Mouse (Mus musculus): ENCODE results near the gene Zfp687. TPM values are rescaled to one million over a fixed set of nuclear protein-coding genes. Genes with fewer than 3 reads are reported as not detected.

Gene Zfp687
- polyA plus RNA-seq (2014; fragmentation: Illumina TruSeq; extraction: RNeasy Lipid Tissue Mini Kit (QIAGEN cat#74804); ENCODE audit: low read depth, low replicate concordance): 4.5 TPM

GRCm38 (mm10) chr3:95015337-95015872, at the start of gene Zfp687:
Gene Zfp687 (minus strand): TSS chr3:95015448.

GRCm38 (mm10) chr3:95042166-95042837, 27.1 kb upstream of the Zfp687 start, which contains the start of gene Psmd4:
Gene Psmd4 (minus strand): TSS chr3:95042614.

GRCm38 (mm10) chr3:94974528-94975422, 40.5 kb downstream of the Zfp687 start, which contains the start of gene Pi4kb:
Gene Pi4kb (plus strand): TSS chr3:94974731.

Other genes starting within 250 kb of the Zfp687 start
- gene Cgn, start 229.0 kb downstream of the Zfp687 start, polyA plus RNA-seq (2014; fragmentation: Illumina TruSeq; extraction: RNeasy Lipid Tissue Mini Kit (QIAGEN cat#74804); ENCODE audit: low read depth, low replicate concordance): 27.4 TPM
- 15.9 TPM for gene Pogz, start 177.9 kb downstream of the Zfp687 start, polyA plus RNA-seq (2014; fragmentation: Illumina TruSeq; extraction: RNeasy Lipid Tissue Mini Kit (QIAGEN cat#74804); ENCODE audit: low read depth, low replicate concordance)
- gene Psmb4, start 128.5 kb downstream of the Zfp687 start, polyA plus RNA-seq (2014; fragmentation: Illumina TruSeq; extraction: RNeasy Lipid Tissue Mini Kit (QIAGEN cat#74804); ENCODE audit: low read depth, low replicate concordance): 47.9 TPM
- 57.4 TPM for gene Selenbp1, start 82.4 kb downstream of the Zfp687 start, polyA plus RNA-seq (2014; fragmentation: Illumina TruSeq; extraction: RNeasy Lipid Tissue Mini Kit (QIAGEN cat#74804); ENCODE audit: low read depth, low replicate concordance)
- gene Rfx5, start 61.4 kb downstream of the Zfp687 start, polyA plus RNA-seq (2014; fragmentation: Illumina TruSeq; extraction: RNeasy Lipid Tissue Mini Kit (QIAGEN cat#74804); ENCODE audit: low read depth, low replicate concordance): 18.9 TPM
- 6.1 TPM for gene Pi4kb, start 40.7 kb downstream of the Zfp687 start, polyA plus RNA-seq (2014; fragmentation: Illumina TruSeq; extraction: RNeasy Lipid Tissue Mini Kit (QIAGEN cat#74804); ENCODE audit: low read depth, low replicate concordance)
- 10.4 TPM for gene Psmd4, start 27.2 kb upstream of the Zfp687 start, polyA plus RNA-seq (2014; fragmentation: Illumina TruSeq; extraction: RNeasy Lipid Tissue Mini Kit (QIAGEN cat#74804); ENCODE audit: low read depth, low replicate concordance)
- gene Pip5k1a, start 91.5 kb upstream of the Zfp687 start, polyA plus RNA-seq (2014; fragmentation: Illumina TruSeq; extraction: RNeasy Lipid Tissue Mini Kit (QIAGEN cat#74804); ENCODE audit: low read depth, low replicate concordance): 14.5 TPM
- gene Vps72, start 95.6 kb upstream of the Zfp687 start, polyA plus RNA-seq (2014; fragmentation: Illumina TruSeq; extraction: RNeasy Lipid Tissue Mini Kit (QIAGEN cat#74804); ENCODE audit: low read depth, low replicate concordance): 33.0 TPM
- 3.4 TPM for gene Tmod4, start 109.0 kb upstream of the Zfp687 start, polyA plus RNA-seq (2014; fragmentation: Illumina TruSeq; extraction: RNeasy Lipid Tissue Mini Kit (QIAGEN cat#74804); ENCODE audit: low read depth, low replicate concordance)
- gene Scnm1, start 118.6 kb upstream of the Zfp687 start, polyA plus RNA-seq (2014; fragmentation: Illumina TruSeq; extraction: RNeasy Lipid Tissue Mini Kit (QIAGEN cat#74804); ENCODE audit: low read depth, low replicate concordance): 20.0 TPM
- gene Lysmd1, start 118.6 kb upstream of the Zfp687 start, polyA plus RNA-seq (2014; fragmentation: Illumina TruSeq; extraction: RNeasy Lipid Tissue Mini Kit (QIAGEN cat#74804); ENCODE audit: low read depth, low replicate concordance): 1.8 TPM
- gene Tnfaip8l2, start 126.9 kb upstream of the Zfp687 start, polyA plus RNA-seq (2014; fragmentation: Illumina TruSeq; extraction: RNeasy Lipid Tissue Mini Kit (QIAGEN cat#74804); ENCODE audit: low read depth, low replicate concordance): not detected
- gene Sema6c, start 145.0 kb upstream of the Zfp687 start, polyA plus RNA-seq (2014; fragmentation: Illumina TruSeq; extraction: RNeasy Lipid Tissue Mini Kit (QIAGEN cat#74804); ENCODE audit: low read depth, low replicate concordance): not detected
- gene Gabpb2, start 202.5 kb upstream of the Zfp687 start, polyA plus RNA-seq (2014; fragmentation: Illumina TruSeq; extraction: RNeasy Lipid Tissue Mini Kit (QIAGEN cat#74804); ENCODE audit: low read depth, low replicate concordance): 53.4 TPM
- gene Cdc42se1, start 213.3 kb upstream of the Zfp687 start, polyA plus RNA-seq (2014; fragmentation: Illumina TruSeq; extraction: RNeasy Lipid Tissue Mini Kit (QIAGEN cat#74804); ENCODE audit: low read depth, low replicate concordance): 18.0 TPM
- 40.5 TPM for gene Mllt11, start 216.7 kb upstream of the Zfp687 start, polyA plus RNA-seq (2014; fragmentation: Illumina TruSeq; extraction: RNeasy Lipid Tissue Mini Kit (QIAGEN cat#74804); ENCODE audit: low read depth, low replicate concordance)
- not detected for gene Gm128, start 226.2 kb upstream of the Zfp687 start, polyA plus RNA-seq (2014; fragmentation: Illumina TruSeq; extraction: RNeasy Lipid Tissue Mini Kit (QIAGEN cat#74804); ENCODE audit: low read depth, low replicate concordance)
- gene Bnipl, start 235.7 kb upstream of the Zfp687 start, polyA plus RNA-seq (2014; fragmentation: Illumina TruSeq; extraction: RNeasy Lipid Tissue Mini Kit (QIAGEN cat#74804); ENCODE audit: low read depth, low replicate concordance): 1.4 TPM

Measured in sigmoid colon, adult 10 weeks (tissue).